Mouse (Mus musculus) G1E (cell line): Measurements from ENCODE around the gene Anxa5. TPM values are rescaled to one million over a fixed set of nuclear protein-coding genes. Genes with fewer than 3 reads are reported as not detected.

ENCODE experiments used
- ATAC-seq: 2 replicates; pipeline ENCODE4 v1.8.0; 2016; ENCODE audit warnings: mild to moderate bottlenecking; ENCODE audit not compliant: insufficient number of reproducible peaks, poor library complexity, low FRiP score, severe bottlenecking; ENCODE audit errors: extremely low read depth
- DNase-seq: peaks from one replicate; pipeline ENCODE4 v3.0.0; 2012; ENCODE audit warnings: low spot score
- H3K27me3 ChIP-seq: 2 replicates; pipeline ENCODE4 v1.6.1; 2012; ENCODE audit warnings: mild to moderate bottlenecking, low read length, inconsistent platforms; ENCODE audit not compliant: insufficient read depth
- H3K36me3 ChIP-seq: replicated peaks from 2 replicates; pipeline ENCODE3; 2012; ENCODE audit warnings: mild to moderate bottlenecking, inconsistent platforms
- H3K4me1 ChIP-seq: 2 replicates; pipeline ENCODE4 v1.6.1; 2012; ENCODE audit warnings: low read depth, low read length, inconsistent platforms, mixed read lengths; ENCODE audit not compliant: insufficient read depth
- H3K4me3 ChIP-seq: 2 replicates; pipeline ENCODE4 v1.5.1; 2012; ENCODE audit warnings: low read depth, mild to moderate bottlenecking, inconsistent platforms, low read length, moderate library complexity, mixed read lengths
- H3K9me3 ChIP-seq: replicated peaks from 2 replicates; pipeline ENCODE4 v1.6.1; 2012; ENCODE audit warnings: inconsistent platforms
- CTCF ChIP-seq: IDR thresholded peaks from 2 replicates; pipeline ENCODE4 v1.5.1; 2012; ENCODE audit warnings: low read depth, low read length, inconsistent platforms, mixed read lengths
- GATA1 ChIP-seq: IDR thresholded peaks from 2 replicates; pipeline ENCODE4 v1.6.1; 2012; ENCODE audit warnings: borderline replicate concordance, low read length, inconsistent platforms, mixed read lengths
- GATA2 ChIP-seq: IDR thresholded peaks from 2 replicates; pipeline ENCODE4 v1.6.1; 2012; ENCODE audit warnings: low read depth, low read length, inconsistent platforms, borderline replicate concordance
- POLR2AphosphoS5 ChIP-seq: IDR thresholded peaks from 2 replicates; pipeline ENCODE4 v1.6.1; 2012; ENCODE audit warnings: low read depth, low read length, inconsistent platforms; ENCODE audit not compliant: insufficient replicate concordance
- TAL1 ChIP-seq: conservative IDR thresholded peaks from 2 replicates; pipeline ENCODE4 v1.6.1; 2012; ENCODE audit warnings: low read depth, low read length, inconsistent platforms, mixed read lengths
- polyA plus RNA-seq: library from polyadenylated mRNA; stranded (reverse); fragments of >175 nt; gene quantifications from 2 replicates; pipeline ENCODE4 v1.2.3, GENCODE M21; 2012
- total RNA-seq, 2 experiments: library from RNA; stranded (forward) in 1 of 2; stranded (reverse) in 1 of 2; fragments of 200-1000 nt in 1 of 2; fragments of >200 nt in 1 of 2; fragmentation: Nextera tagmentation in 1 of 2; gene quantifications; 2 replicates each; pipeline ENCODE4 v1.2.3; 2014 to 2017

Anxa5 gene
- total and polyA plus RNA-seq, 3 experiments = 94.3 to 175 (median 165) TPM

DNA sequence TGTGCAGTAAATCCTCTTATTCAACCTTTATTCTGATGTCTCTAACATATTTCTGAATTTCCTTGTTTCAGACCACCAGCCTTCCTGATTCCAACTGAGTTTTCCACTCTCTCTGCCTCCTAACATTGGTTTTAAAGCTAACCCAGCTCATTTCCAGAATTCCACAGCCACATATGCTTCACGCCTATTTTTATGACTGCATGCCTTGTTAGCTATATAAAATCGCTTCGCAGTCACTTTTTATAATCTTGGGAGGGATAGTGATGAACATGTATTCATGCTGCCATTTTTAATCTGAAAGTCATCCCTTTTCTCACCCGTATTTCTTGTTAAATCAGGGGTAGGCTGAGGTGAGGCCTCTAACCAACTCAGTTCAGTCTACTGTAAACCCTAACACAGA, 8.6 kb upstream of the Anxa5 start:
- no peak for ATAC-seq
- Histone ChIP-seq H3K4me3 (no peak overlapping the region), H3K9me3 (no peaks in the 10 kb centered on the region)

DNA sequence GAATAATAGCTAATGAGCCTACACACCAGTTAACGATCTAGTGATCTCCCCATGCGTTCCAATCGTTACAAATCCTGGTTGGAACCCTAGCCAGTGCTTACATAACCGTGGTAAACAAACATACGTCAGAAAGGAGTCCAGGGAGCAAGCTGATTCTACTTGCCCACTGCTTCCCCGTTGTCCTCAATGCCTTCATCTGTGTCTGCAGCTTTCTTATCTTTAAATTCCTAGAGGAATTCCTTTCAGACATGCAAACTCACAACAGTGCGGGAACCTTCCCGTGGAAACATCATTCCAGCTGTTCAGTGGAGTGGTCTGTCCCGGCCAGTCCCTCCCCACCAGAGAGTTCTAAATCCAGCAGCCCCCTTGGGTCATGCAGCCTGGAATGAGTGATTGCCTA, 7.2 kb upstream of the Anxa5 start:
- no peaks in the 10 kb centered on the region for H3K36me3 ChIP-seq
- DNase-seq (no peak), ATAC-seq (no peak)
- no peaks in the 10 kb centered on the region for H3K9me3 ChIP-seq
- H3K27me3 ChIP-seq = peaks cover 8% of the 10 kb centered on the region; the same call in 1 of the 2 replicates
- TF ChIP-seq POLR2AphosphoS5 (no peak), GATA1 (no peak), TAL1 (no peak), CTCF (no peak), GATA2 (no peak)
- H3K4me1 ChIP-seq = peaks cover 9% of the 10 kb centered on the region; the same call in 1 of the 2 replicates
- no peak overlapping the region for H3K4me3 ChIP-seq

More for the DNA sequence above, 8.6 kb upstream of the Anxa5 start:
- TF ChIP-seq TAL1 (no peak), GATA1 (no peak), POLR2AphosphoS5 (no peak), GATA2 (no peak), CTCF (no peak)
- no peaks in the 10 kb centered on the region for H3K36me3 ChIP-seq
- peaks cover 4% of the 10 kb centered on the region; the same call in 1 of the 2 replicates for H3K4me1 ChIP-seq
- peaks cover 8% of the 10 kb centered on the region; the same call in 1 of the 2 replicates for H3K27me3 ChIP-seq
- DNase-seq = no peak

DNA sequence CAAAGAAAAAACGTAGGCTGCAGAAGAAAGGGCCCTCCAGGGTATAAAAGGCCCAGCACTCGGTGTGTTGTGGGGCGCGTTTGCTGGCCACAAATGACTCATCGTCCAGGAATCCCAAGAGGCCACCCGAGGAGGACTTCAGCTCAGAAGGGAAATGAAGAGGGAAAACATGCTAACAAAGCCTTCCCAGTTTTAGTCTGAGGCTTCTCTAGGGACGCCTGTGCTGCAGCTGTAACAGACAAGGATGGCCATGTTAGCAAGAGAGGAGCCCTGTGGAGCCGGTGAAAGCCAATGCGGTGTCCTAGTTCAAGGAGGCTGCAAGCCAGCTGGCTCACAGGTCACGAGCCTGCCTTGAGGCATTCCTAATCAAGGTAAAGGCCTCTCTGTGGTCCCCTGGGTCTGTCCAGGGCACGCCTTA, 6.1 kb upstream of the Anxa5 start:
- ATAC-seq = no peak
- no peaks in the 10 kb centered on the region for H3K36me3 ChIP-seq
- no peak overlapping the region for H3K4me3 ChIP-seq
- H3K27me3 ChIP-seq = peaks cover 8% of the 10 kb centered on the region; the same call in 1 of the 2 replicates
- H3K4me1 ChIP-seq = peaks cover 9% of the 10 kb centered on the region; the same call in 1 of the 2 replicates
- no peak for DNase-seq
- TF ChIP-seq GATA2 (no peak), CTCF (no peak), POLR2AphosphoS5 (no peak), GATA1 (no peak), TAL1 (no peak)
- H3K9me3 ChIP-seq = no peaks in the 10 kb centered on the region

GRCm38 (mm10) chr3:36480486-36480885, 4.8 kb upstream of the Anxa5 start:
- ATAC-seq = no peak

DNA sequence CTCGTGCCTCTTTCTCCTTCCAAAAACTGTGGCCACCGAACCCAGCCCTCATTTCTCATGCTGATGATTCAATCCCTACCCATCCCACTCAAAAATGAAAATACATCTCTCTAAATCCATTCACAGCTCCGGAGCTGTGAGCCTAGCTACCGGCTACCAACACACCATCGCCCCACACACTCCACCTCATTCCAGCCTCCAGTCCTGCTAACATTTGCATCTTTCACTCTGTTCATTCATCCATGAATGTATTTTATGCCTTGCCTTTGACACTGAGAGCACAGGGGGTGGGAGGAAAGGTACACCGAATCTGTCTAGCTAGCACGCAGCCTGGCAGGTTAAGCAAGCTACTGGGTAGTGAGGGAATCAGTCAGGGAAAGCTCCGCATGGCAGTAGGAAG, 3.1 kb upstream of the Anxa5 start:
- TF ChIP-seq CTCF (no peak), GATA2 (no peak), GATA1 (no peak), POLR2AphosphoS5 (no peak), TAL1 (no peak)
- Histone ChIP-seq H3K9me3 (no peaks in the 10 kb centered on the region), H3K36me3 (no peaks in the 10 kb centered on the region), H3K4me1 (peaks cover 31% of the 10 kb centered on the region), H3K27me3 (peaks cover 5% of the 10 kb centered on the region; the same call in 1 of the 2 replicates), H3K4me3 (no peak overlapping the region)
- DNase-seq (no peak), ATAC-seq (no peak)

More at GRCm38 (mm10) chr3:36480486-36480885, 4.8 kb upstream of the Anxa5 start:
- TF ChIP-seq GATA1 (no peak), POLR2AphosphoS5 (no peak), GATA2 (no peak), TAL1 (no peak)
- no peak overlapping the region for H3K4me3 ChIP-seq
- H3K27me3 ChIP-seq = peaks cover 5% of the 10 kb centered on the region; the same call in 1 of the 2 replicates
- no peak for DNase-seq
- H3K36me3 ChIP-seq = no peaks in the 10 kb centered on the region
- H3K4me1 ChIP-seq = peaks cover 17% of the 10 kb centered on the region
- no peaks in the 10 kb centered on the region for H3K9me3 ChIP-seq

GRCm38 (mm10) chr3:36476261-36477155, 814 bp upstream of the Anxa5 start:
- DNase-seq (no peak), ATAC-seq (no peak)
- H3K4me1 ChIP-seq = peaks cover 46% of the 10 kb centered on the region
- H3K4me3 ChIP-seq = peak overlapping the region; percentile 80
- TF ChIP-seq POLR2AphosphoS5 (no peak), TAL1 (no peak), GATA2 (no peak), CTCF (no peak), GATA1 (no peak)
- no peaks in the 10 kb centered on the region for H3K9me3 ChIP-seq
- H3K27me3 ChIP-seq = 0 out of 2 replicates have a peak, but pooled peaks cover under 1% of the 10 kb centered on the region
- peaks cover 3% of the 10 kb centered on the region for H3K36me3 ChIP-seq
